Mouse (Mus musculus): ENCODE measurements around the gene Trpm8. TPM values are rescaled to one million over a fixed set of nuclear protein-coding genes. Genes with fewer than 3 reads are reported as not detected.

Gene Trpm8
- total and polyA plus RNA-seq, 3 experiments, result not detected

- Histone ChIP-seq H3K4me1 (ENCODE audit: control insufficient read depth in 1 of 2, insufficient read depth in 2 of 2) (no peaks in the 10 kb centered on the region), H3K9ac (ENCODE audit: insufficient read depth, low read depth) (no peak overlapping the region), H3K4me3 (replicated peaks in 1 of 3; ENCODE audit: low read depth in 2 of 3, low read length in 2 of 3, poor library complexity in 1 of 3) (no peak overlapping the region), H3K79me2 (replicated peaks; ENCODE audit: control insufficient read depth, extremely low read depth, insufficient read depth, poor library complexity, severe bottlenecking) (no peaks in the 10 kb centered on the region), H3K4me2 (ENCODE audit: insufficient read depth, low read depth, poor library complexity, severe bottlenecking) (no peak overlapping the region), H3K27me3 (replicated peaks) (peaks cover 10% of the 10 kb centered on the region), H3K36me3 (replicated peaks in 1 of 2; ENCODE audit: control insufficient read depth in 1 of 2, insufficient read depth in 1 of 2, low read length in 1 of 2) (no peaks in the 10 kb centered on the region), H3K9me3 (replicated peaks; ENCODE audit: low read length) (peaks cover 33% of the 10 kb centered on the region), H3K27ac (ENCODE audit: insufficient read depth, low read depth) (no peak overlapping the region)
- TF ChIP-seq GABPA (IDR thresholded peaks at IDR 0.05; ENCODE audit: insufficient replicate concordance, low read depth, low read length) (no peak), MYC (IDR thresholded peaks at IDR 0.05; ENCODE audit: low read depth, low read length) (no peak), CHD2 (IDR thresholded peaks at IDR 0.05; ENCODE audit: low read length) (no peak), CHD1 (IDR thresholded peaks at IDR 0.05; ENCODE audit: low read depth, low read length) (no peak), JUN (IDR thresholded peaks at IDR 0.05; ENCODE audit: insufficient read depth, low read depth, low read length) (no peak), UBTF (IDR thresholded peaks at IDR 0.05; ENCODE audit: low read depth, low read length) (no peak), HCFC1 (IDR thresholded peaks at IDR 0.05; ENCODE audit: low read depth, low read length) (no peak), USF2 (conservative IDR thresholded peaks at IDR 0.05; ENCODE audit: low read depth, low read length) (no peak), CTCF (conservative IDR thresholded peaks at IDR 0.05 in 1 of 2, IDR thresholded peaks at IDR 0.05 in 1 of 2; ENCODE audit: low read depth in 2 of 2, low read length in 2 of 2) (no peak), RCOR1 (conservative IDR thresholded peaks at IDR 0.05; ENCODE audit: low read depth, low read length) (no peak), MAX (IDR thresholded peaks at IDR 0.05; ENCODE audit: low read length) (no peak), BHLHE40 (IDR thresholded peaks at IDR 0.05; ENCODE audit: low read depth, low read length) (no peak)
- dilution Hi-C loops (cut with MboI; ENCODE audit: extremely low pct_ligation_motif_present, extremely low pct_unique_long_range_greater_than_20kb, low sequenced_read_pairs) (no loop called here), in situ Hi-C loops (cut with MboI; ENCODE audit: low pct_ligation_motif_present, low pct_unique_long_range_greater_than_20kb, low sequenced_read_pairs) (no loop called here)
- no peak for DNase-seq (ENCODE audit: extremely low read depth)
These were observed 27.7 kb downstream of the Trpm8 start for GRCm38 (mm10) chr1:88305018-88305795.

GRCm38 (mm10) chr1:88306543-88306942, 29.1 kb downstream of the Trpm8 start:
- TF ChIP-seq SMC3 (IDR thresholded peaks at IDR 0.05; ENCODE audit: low read depth, low read length) (no peak), MAX (IDR thresholded peaks at IDR 0.05; ENCODE audit: low read length) (no peak), USF2 (conservative IDR thresholded peaks at IDR 0.05; ENCODE audit: low read depth, low read length) (no peak), ETS1 (conservative IDR thresholded peaks at IDR 0.05; ENCODE audit: low read depth, low read length) (no peak), TCF12 (IDR thresholded peaks at IDR 0.05; ENCODE audit: low read depth, low read length) (no peak), RAD21 (IDR thresholded peaks at IDR 0.05; ENCODE audit: low read depth, low read length) (no peak), CHD2 (IDR thresholded peaks at IDR 0.05; ENCODE audit: low read length) (no peak), TBP (conservative IDR thresholded peaks at IDR 0.05; ENCODE audit: low read depth, low read length) (no peak), BHLHE40 (IDR thresholded peaks at IDR 0.05; ENCODE audit: low read depth, low read length) (no peak), GABPA (IDR thresholded peaks at IDR 0.05; ENCODE audit: insufficient replicate concordance, low read depth, low read length) (no peak), KAT2A (IDR thresholded peaks at IDR 0.05; ENCODE audit: insufficient replicate concordance, low read length) (no peak), MYC (IDR thresholded peaks at IDR 0.05; ENCODE audit: low read depth, low read length) (no peak), ZC3H11A (IDR thresholded peaks at IDR 0.05; ENCODE audit: low read depth, low read length) (no peak), HCFC1 (IDR thresholded peaks at IDR 0.05; ENCODE audit: low read depth, low read length) (no peak), JUND (conservative IDR thresholded peaks at IDR 0.05; ENCODE audit: low read depth, low read length) (no peak), MEF2A (IDR thresholded peaks at IDR 0.05; ENCODE audit: borderline replicate concordance, low read depth, low read length) (no peak), IRF4 (IDR thresholded peaks at IDR 0.05; ENCODE audit: low read depth, low read length) (no peak), SIN3A (IDR thresholded peaks at IDR 0.05; ENCODE audit: low read length) (no peak), ELF1 (IDR thresholded peaks at IDR 0.05; ENCODE audit: low read depth, low read length) (no peak), E2F4 (IDR thresholded peaks at IDR 0.05; ENCODE audit: insufficient replicate concordance, low read depth, low read length) (no peak)
- no peak overlapping the region for H3K9ac ChIP-seq (ENCODE audit: insufficient read depth, low read depth)
- no peaks in the 10 kb centered on the region for H3K36me3 ChIP-seq (replicated peaks in 1 of 2; ENCODE audit: control insufficient read depth in 1 of 2, insufficient read depth in 1 of 2, low read length in 1 of 2)
- peaks cover 3% of the 10 kb centered on the region for H3K27me3 ChIP-seq (replicated peaks)
- no peak overlapping the region for H3K4me3 ChIP-seq (replicated peaks in 1 of 3; ENCODE audit: low read depth in 2 of 3, low read length in 2 of 3, poor library complexity in 1 of 3)
- H3K9me3 ChIP-seq (replicated peaks; ENCODE audit: low read length), result peaks cover 24% of the 10 kb centered on the region
- H3K4me1 ChIP-seq (ENCODE audit: control insufficient read depth in 1 of 2, insufficient read depth in 2 of 2), result no peaks in the 10 kb centered on the region
- no peak overlapping the region for H3K4me2 ChIP-seq (ENCODE audit: insufficient read depth, low read depth, poor library complexity, severe bottlenecking)
- DNase-seq (ENCODE audit: extremely low read depth), result no peak
- no peaks in the 10 kb centered on the region for H3K79me2 ChIP-seq (replicated peaks; ENCODE audit: control insufficient read depth, extremely low read depth, insufficient read depth, poor library complexity, severe bottlenecking)
- no peak overlapping the region for H3K27ac ChIP-seq (ENCODE audit: insufficient read depth, low read depth)
- dilution Hi-C loops (cut with MboI; ENCODE audit: extremely low pct_ligation_motif_present, extremely low pct_unique_long_range_greater_than_20kb, low sequenced_read_pairs), result no loop called here
- in situ Hi-C loops (cut with MboI; ENCODE audit: low pct_ligation_motif_present, low pct_unique_long_range_greater_than_20kb, low sequenced_read_pairs), result no loop called here
